ENCODE assay signal across 25 mouse cellular contexts in the genomic region with DNA sequence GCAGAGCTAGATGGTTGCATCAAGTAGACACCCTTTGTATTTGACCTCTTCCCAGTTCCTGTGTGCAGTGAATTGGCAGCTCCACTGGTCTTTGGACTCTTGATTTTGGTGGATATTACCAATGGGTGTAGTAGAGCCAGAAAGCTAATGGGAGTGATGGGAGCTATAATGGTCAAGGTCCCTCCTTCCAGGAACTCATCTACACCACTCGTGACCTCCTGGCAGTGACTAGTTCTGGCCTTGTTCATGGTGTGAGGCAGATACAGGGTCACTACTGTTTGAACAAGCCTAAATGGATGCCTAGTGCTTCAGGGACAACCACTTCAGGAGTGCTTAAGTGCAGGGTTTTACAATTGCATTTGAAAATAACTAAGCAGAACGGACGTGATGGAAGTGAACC. TPM values are rescaled to one million over a fixed set of nuclear protein-coding genes. Genes with fewer than 3 reads are reported as not detected.
A peak's percentile ranks its signal among the peaks of the same experiment; 100 is the strongest.
DNase-seq lines count a peak whose midpoint lies in the region; ATAC-seq and TF ChIP-seq lines count a peak whose summit lies in the region.
"Had no signal": no experiment of that assay in that cellular context is flagged by ENCODE, and none has a peak within 500 bp of the region (broad histone marks: within the 10 kb centered on the region; RNA-seq: fewer than 3 reads in every experiment).

No protein-coding gene starts in this region.

- no peak overlapping the region for H3K4me2 ChIP-seq in liver, embryonic 12.5 days
- no peak overlapping the region for H3K4me2 ChIP-seq in liver, embryonic 11.5 days
- H3K4me2 ChIP-seq in liver, postnatal 0 days (ENCODE audit: low read depth, low read length), result no peak overlapping the region
- H3K4me2 ChIP-seq: embryonic facial prominence, embryonic 12.5 days; embryonic facial prominence, embryonic 15.5 days; hindbrain, embryonic 12.5 days; hindbrain, embryonic 15.5 days had no signal

- H3K4me3 ChIP-seq in liver, embryonic 12.5 days, result no peak overlapping the region
- no peak overlapping the region for H3K4me3 ChIP-seq in liver, embryonic 11.5 days (ENCODE audit: low read depth, low read length)
- no peak overlapping the region for H3K4me3 ChIP-seq in liver, postnatal 0 days (ENCODE audit: low read depth, low read length)
- H3K4me3 ChIP-seq: embryonic facial prominence, embryonic 12.5 days; embryonic facial prominence, embryonic 15.5 days; gastrocnemius, adult 2 months; heart, adult 2 months; heart, embryonic 10.5 days; hindbrain, embryonic 12.5 days; hindbrain, embryonic 15.5 days had no signal

- H3K4me1 ChIP-seq in liver, embryonic 12.5 days, result peaks cover 12% of the 10 kb centered on the region; the same call in 1 of the 2 replicates
- no peaks in the 10 kb centered on the region for H3K4me1 ChIP-seq in liver, embryonic 11.5 days (replicated peaks; ENCODE audit: control insufficient read depth, insufficient read depth, low read length)
- 0 out of 2 replicates have a peak, but pooled peaks cover 2% of the 10 kb centered on the region for H3K4me1 ChIP-seq in liver, postnatal 0 days (ENCODE audit: insufficient read depth)
- H3K4me1 ChIP-seq: embryonic facial prominence, embryonic 12.5 days; embryonic facial prominence, embryonic 15.5 days; hindbrain, embryonic 12.5 days; hindbrain, embryonic 15.5 days had no signal

- TF ChIP-seq EP300 in liver, postnatal 0 days (IDR thresholded peaks at IDR 0.05; ENCODE audit: low read depth), result no peak

- DNase-seq in adrenal gland, postnatal 14 days, result peak; percentile 9
- DNase-seq in adrenal gland, adult 8-10 months, result no peak
- DNase-seq in liver, embryonic 11.5 days (ENCODE audit: low spot score), result no peak
- no peak for DNase-seq in liver, postnatal 0 days
- DNase-seq in urinary bladder, adult 2 months (ENCODE audit: low spot score), result no peak
- DNase-seq: B cell, adult 2 months; cerebellum, adult 11 months; cerebellum, adult 2 months; cerebellum, adult 9-11 months; cerebellum, postnatal 25 days; forebrain, postnatal 0 days; gastrocnemius, adult 2 months; gastrocnemius, postnatal 14 days; heart, adult 2 months had no signal

- 0 out of 2 replicates have a peak overlapping the region, but pooled peaks have one; percentile 23 for H3K27ac ChIP-seq in liver, embryonic 12.5 days
- no peak overlapping the region for H3K27ac ChIP-seq in liver, embryonic 11.5 days (ENCODE audit: low read depth, low read length)
- no peak overlapping the region for H3K27ac ChIP-seq in liver, postnatal 0 days (ENCODE audit: low read depth)
- H3K27ac ChIP-seq: embryonic facial prominence, embryonic 12.5 days; embryonic facial prominence, embryonic 15.5 days; gastrocnemius, adult 2 months; heart, adult 2 months; heart, embryonic 10.5 days; hindbrain, embryonic 12.5 days; hindbrain, embryonic 15.5 days had no signal

- ATAC-seq in liver, embryonic 12.5 days, result no peak
- no peak for ATAC-seq in liver, embryonic 11.5 days (replicated peaks; ENCODE audit: low FRiP score)
- ATAC-seq in granulocyte monocyte progenitor cell, adult 5-6 weeks (replicated peaks; ENCODE audit: poor library complexity, severe bottlenecking), result 0 out of 2 replicates have a peak, but pooled peaks have one; percentile 6
- peak; percentile 59 for ATAC-seq in liver, postnatal 0 days
- ATAC-seq: forebrain, embryonic 14.5 days; forebrain, postnatal 0 days; Patski had no signal

- H3K36me3 ChIP-seq in liver, embryonic 12.5 days, result peaks cover 75% of the 10 kb centered on the region
- H3K36me3 ChIP-seq in liver, embryonic 11.5 days (ENCODE audit: control insufficient read depth, insufficient read depth, low read length), result peaks cover 31% of the 10 kb centered on the region
- H3K36me3 ChIP-seq in liver, postnatal 0 days (replicated peaks; ENCODE audit: insufficient read depth, low read length), result peaks cover 44% of the 10 kb centered on the region

- H3K27me3 ChIP-seq in liver, embryonic 12.5 days (replicated peaks), result no peaks in the 10 kb centered on the region
- H3K27me3 ChIP-seq in liver, embryonic 11.5 days (replicated peaks; ENCODE audit: control insufficient read depth, insufficient read depth, low read length), result no peaks in the 10 kb centered on the region
- H3K27me3 ChIP-seq in liver, postnatal 0 days (ENCODE audit: insufficient read depth, low read length), result no peaks in the 10 kb centered on the region
- H3K27me3 ChIP-seq: CH12.LX; embryonic facial prominence, embryonic 12.5 days; embryonic facial prominence, embryonic 15.5 days; hindbrain, embryonic 12.5 days; hindbrain, embryonic 15.5 days; Patski had no signal

- no peak for TF ChIP-seq CTCF in liver, postnatal 0 days (IDR thresholded peaks at IDR 0.05; ENCODE audit: low read depth)

- no peaks in the 10 kb centered on the region for H3K9me3 ChIP-seq in liver, embryonic 12.5 days (replicated peaks)
- no peaks in the 10 kb centered on the region for H3K9me3 ChIP-seq in liver, embryonic 11.5 days (ENCODE audit: control insufficient read depth, low read length)
- H3K9me3 ChIP-seq in liver, postnatal 0 days (ENCODE audit: low read length), result no peaks in the 10 kb centered on the region
- H3K9me3 ChIP-seq: embryonic facial prominence, embryonic 12.5 days; embryonic facial prominence, embryonic 15.5 days; G1E; heart, embryonic 10.5 days; hindbrain, embryonic 12.5 days; hindbrain, embryonic 15.5 days had no signal

- H3K9ac ChIP-seq in liver, embryonic 12.5 days, result no peak overlapping the region
- no peak overlapping the region for H3K9ac ChIP-seq in liver, embryonic 11.5 days (ENCODE audit: low read depth, low read length)
- H3K9ac ChIP-seq in liver, postnatal 0 days (replicated peaks), result no peak overlapping the region
- H3K9ac ChIP-seq: embryonic facial prominence, embryonic 12.5 days; embryonic facial prominence, embryonic 15.5 days; forebrain, postnatal 0 days; hindbrain, embryonic 12.5 days; hindbrain, embryonic 15.5 days had no signal

- 83% methylated on average over 3 of the region's 3 CpGs for WGBS in liver, embryonic 12.5 days (ENCODE audit: insufficient replicate concordance)
- WGBS in liver, embryonic 11.5 days, result 79% methylated on average over 3 of the region's 3 CpGs
- whole genome bisulfite sequencing in liver, postnatal 0 days (ENCODE audit: insufficient replicate concordance), result 79% methylated on average over 3 of the region's 3 CpGs

RNA-seq across cellular contexts. Expression of gene Asxl1, which starts 58.4 kb away (rescaled TPM):
- total RNA-seq in adrenal gland, postnatal 14 days (2021), result 24.8 and 29.8 TPM in 2 replicates
- total RNA-seq in adrenal gland, adult 8-10 months (2022), result 10 to 100 TPM; 31.1 to 39.8 (median 33.2) TPM
- 12.2 and 12.5 TPM in 2 replicates for polyA plus RNA-seq in liver, embryonic 12.5 days (2016; fragmentation: Nextera tagmentation; extraction: Ambion mirVana)
- polyA plus RNA-seq in liver, embryonic 11.5 days (2014; fragmentation: Nextera tagmentation; extraction: Ambion mirVana), result 13.6 and 15.1 TPM in 2 replicates
- 28.1 and 48.1 TPM in 2 replicates for total RNA-seq in granulocyte monocyte progenitor cell, adult 5-6 weeks (2014; fragmentation: Nextera tagmentation)
- 19.9 and 21.2 TPM in 2 replicates for total RNA-seq in granulocyte monocyte progenitor cell, adult 5-6 weeks (2017)
- polyA plus RNA-seq in liver, postnatal 0 days (2015; fragmentation: Nextera tagmentation; extraction: Ambion mirVana), result 5.1 and 5.7 TPM in 2 replicates
- polyA plus RNA-seq in urinary bladder, adult 2 months (2012; rRNA removed), result 14.5 and 19.3 TPM in 2 replicates

Comparison
In these comparisons a context has a peak if more than half of its experiments do, and no peak if none do; other contexts are left out.
1. ATAC-seq: peak in granulocyte monocyte progenitor cell, adult 5-6 weeks (single experiment) and liver, postnatal 0 days (single experiment); none in liver, embryonic 12.5 days (single experiment) and liver, embryonic 11.5 days (single experiment).